Mouse (Mus musculus) heart, postnatal 0 days (tissue): Measurements from ENCODE around the gene Tmem202.

Source experiments
- CTCF ChIP-seq: IDR thresholded peaks from 2 replicates; pipeline ENCODE4 v1.5.1; 2016; ENCODE audit warnings: antibody characterized with exemption, control low read depth, low read depth
- EP300 ChIP-seq: IDR thresholded peaks from 2 replicates; pipeline ENCODE4 v1.6.1; 2016; ENCODE audit warnings: antibody characterized with exemption, low read depth

- TF ChIP-seq CTCF: no peak
- no peak for TF ChIP-seq EP300
These were observed 12.0 kb upstream of the Tmem202 start for GRCm38 (mm10) chr9:59551620-59552031.
